Mouse (Mus musculus) midbrain, embryonic 12.5 days (tissue): ENCODE data around the gene Cog7. TPM values are rescaled to one million over a fixed set of nuclear protein-coding genes. Genes with fewer than 3 reads are reported as not detected.

Source experiments
- polyA plus RNA-seq: library from polyadenylated mRNA; unstranded; fragments of >200 nt; fragmentation: Nextera tagmentation; extraction: Ambion mirVana; gene quantifications from 2 replicates; pipeline ENCODE4 v1.2.1, GENCODE M21; 2016

The Cog7 gene
- polyA plus RNA-seq, 1 experiment from 2014 or later: 20.7 TPM

Other genes with a start within 250 kb of the Cog7 start
- gene Scnn1g, start 247.2 kb downstream of the Cog7 start, polyA plus RNA-seq: not detected in 2 replicates
- gene Scnn1b, start 116.7 kb downstream of the Cog7 start, polyA plus RNA-seq: not detected in 2 replicates
- gene Gga2, start 39.5 kb upstream of the Cog7 start, polyA plus RNA-seq: 74.8 and 76.5 TPM in 2 replicates
- gene Ubfd1, start 85.5 kb upstream of the Cog7 start, polyA plus RNA-seq: 88.6 and 95.0 TPM in 2 replicates
- 15.2 and 15.7 TPM in 2 replicates for gene Ears2, start 85.6 kb upstream of the Cog7 start, polyA plus RNA-seq
- 567 and 632 TPM in 2 replicates for gene Ndufab1, start 120.2 kb upstream of the Cog7 start, polyA plus RNA-seq
- 19.1 and 20.5 TPM in 2 replicates for gene Palb2, start 151.3 kb upstream of the Cog7 start, polyA plus RNA-seq
- gene Dctn5, start 151.3 kb upstream of the Cog7 start, polyA plus RNA-seq: 129 and 133 TPM in 2 replicates
- 124 and 133 TPM in 2 replicates for gene Plk1, start 177.7 kb upstream of the Cog7 start, polyA plus RNA-seq
- 0.29 and 0.32 TPM in 2 replicates for gene Ern2, start 204.5 kb upstream of the Cog7 start, polyA plus RNA-seq
- 0.22 and 0.51 TPM in 2 replicates for gene Chp2, start 237.8 kb upstream of the Cog7 start, polyA plus RNA-seq